Mouse (Mus musculus): ENCODE measurements around the gene Zfp111. TPM values are rescaled to one million over a fixed set of nuclear protein-coding genes. Genes with fewer than 3 reads are reported as not detected.

Zfp111 gene
- polyA plus RNA-seq (2014; fragmentation: Nextera tagmentation; extraction: Ambion mirVana): 13.1 and 15.6 TPM in 2 replicates

GRCm38 (mm10) chr7:24211343-24211742, at the start of gene Zfp111:
Gene Zfp111, minus strand, starts transcription at chr7:24211443.
- Histone ChIP-seq H3K4me1 (ENCODE audit: insufficient read depth) (no peaks in the 10 kb centered on the region), H3K36me3 (ENCODE audit: insufficient read depth) (no peaks in the 10 kb centered on the region), H3K4me2 (no peak within 1 kb of the TSS), H3K27ac (ENCODE audit: low read depth) (no peak within 1 kb of the TSS), H3K9ac (no peak within 1 kb of the TSS), H3K9me3 (ENCODE audit: low read depth, low read length) (no peaks in the 10 kb centered on the region), H3K4me3 (ENCODE audit: low read depth, low read length) (no peak within 1 kb of the TSS), H3K27me3 (ENCODE audit: insufficient read depth, low read length) (no peaks in the 10 kb centered on the region)
- 76% methylated on average over 5 of the region's 5 CpGs for WGBS
- ATAC-seq (ENCODE audit: insufficient read depth) (no peak), DNase-seq (no peak)
- no peak for TF ChIP-seq CTCF (IDR thresholded peaks at IDR 0.05; ENCODE audit: low read depth)

GRCm38 (mm10) chr7:24260000-24260312, 48.7 kb upstream of the Zfp111 start:
- TF ChIP-seq CTCF (IDR thresholded peaks at IDR 0.05; ENCODE audit: low read depth): no peak
- ATAC-seq (ENCODE audit: insufficient read depth) (no peak), DNase-seq (no peak)
- Histone ChIP-seq H3K4me1 (ENCODE audit: insufficient read depth) (no peaks in the 10 kb centered on the region), H3K9ac (no peak overlapping the region), H3K36me3 (ENCODE audit: insufficient read depth) (peaks cover 16% of the 10 kb centered on the region; the same call in 1 of the 2 replicates), H3K27me3 (ENCODE audit: insufficient read depth, low read length) (no peaks in the 10 kb centered on the region), H3K27ac (ENCODE audit: low read depth) (no peak overlapping the region), H3K4me2 (no peak overlapping the region), H3K4me3 (ENCODE audit: low read depth, low read length) (no peak overlapping the region), H3K9me3 (ENCODE audit: low read depth, low read length) (no peaks in the 10 kb centered on the region)
- 86% methylated on average over 4 of the region's 4 CpGs for WGBS

- WGBS: 86% methylated on average over 13 of the region's 13 CpGs
- no peaks in the 10 kb centered on the region for H3K27me3 ChIP-seq (ENCODE audit: insufficient read depth, low read length)
- no peaks in the 10 kb centered on the region for H3K9me3 ChIP-seq (ENCODE audit: low read depth, low read length)
- no peak for TF ChIP-seq CTCF (IDR thresholded peaks at IDR 0.05; ENCODE audit: low read depth)
- no peak overlapping the region for H3K4me3 ChIP-seq (ENCODE audit: low read depth, low read length)
- H3K4me1 ChIP-seq (ENCODE audit: insufficient read depth): no peaks in the 10 kb centered on the region
- no peak overlapping the region for H3K27ac ChIP-seq (ENCODE audit: low read depth)
- no peak overlapping the region for H3K9ac ChIP-seq
- ATAC-seq (ENCODE audit: insufficient read depth) (no peak), DNase-seq (no peak)
- peaks cover 16% of the 10 kb centered on the region; the same call in 1 of the 2 replicates for H3K36me3 ChIP-seq (ENCODE audit: insufficient read depth)
- no peak overlapping the region for H3K4me2 ChIP-seq
Observed at GRCm38 (mm10) chr7:24259306-24259999, 48.2 kb upstream of the Zfp111 start.

GRCm38 (mm10) chr7:24254633-24255474, 43.6 kb upstream of the Zfp111 start, which contains the start of gene Zfp108:
Gene Zfp108, plus strand, starts transcription at chr7:24254794.
- Histone ChIP-seq H3K4me3 (ENCODE audit: low read depth, low read length) (peak within 1 kb of the TSS; percentile 48), H3K9me3 (ENCODE audit: low read depth, low read length) (no peaks in the 10 kb centered on the region), H3K9ac (peak within 1 kb of the TSS; percentile 62), H3K4me2 (peak within 1 kb of the TSS; percentile 64), H3K36me3 (ENCODE audit: insufficient read depth) (no peaks in the 10 kb centered on the region), H3K27me3 (ENCODE audit: insufficient read depth, low read length) (no peaks in the 10 kb centered on the region), H3K4me1 (ENCODE audit: insufficient read depth) (no peaks in the 10 kb centered on the region), H3K27ac (ENCODE audit: low read depth) (no peak within 1 kb of the TSS)
- TF ChIP-seq CTCF (IDR thresholded peaks at IDR 0.05; ENCODE audit: low read depth): no peak
- ATAC-seq (ENCODE audit: insufficient read depth) (peak; percentile 91), DNase-seq (peak; percentile 95)
- whole genome bisulfite sequencing: 16% methylated on average over 21 of the region's 21 CpGs

- peak overlapping the region; percentile 64 for H3K4me2 ChIP-seq
- no peak for TF ChIP-seq CTCF (IDR thresholded peaks at IDR 0.05; ENCODE audit: low read depth)
- no peaks in the 10 kb centered on the region for H3K9me3 ChIP-seq (ENCODE audit: low read depth, low read length)
- WGBS: 59% methylated on average over 9 of the region's 9 CpGs
- no peak overlapping the region; the same call in 1 of the 2 replicates for H3K9ac ChIP-seq
- no peaks in the 10 kb centered on the region for H3K36me3 ChIP-seq (ENCODE audit: insufficient read depth)
- H3K27me3 ChIP-seq (ENCODE audit: insufficient read depth, low read length): no peaks in the 10 kb centered on the region
- DNase-seq: no peak
- peak; percentile 70 for ATAC-seq (ENCODE audit: insufficient read depth)
- H3K4me1 ChIP-seq (ENCODE audit: insufficient read depth): no peaks in the 10 kb centered on the region
- H3K27ac ChIP-seq (ENCODE audit: low read depth): no peak overlapping the region
- H3K4me3 ChIP-seq (ENCODE audit: low read depth, low read length): peak overlapping the region; percentile 48
Observed at GRCm38 (mm10) chr7:24253779-24254615, 42.8 kb upstream of the Zfp111 start.

GRCm38 (mm10) chr7:24237040-24237791, 26.0 kb upstream of the Zfp111 start, which contains the start of gene Zfp109:
Gene Zfp109, minus strand, starts transcription at chr7:24237560.
- ATAC-seq (ENCODE audit: insufficient read depth) (peak; percentile 94), DNase-seq (peak; percentile 85)
- 4% methylated on average over 28 of the region's 28 CpGs for WGBS
- no peak within 1 kb of the TSS for H3K27ac ChIP-seq (ENCODE audit: low read depth)
- no peaks in the 10 kb centered on the region for H3K27me3 ChIP-seq (ENCODE audit: insufficient read depth, low read length)
- H3K4me2 ChIP-seq: peak within 1 kb of the TSS; percentile 76
- no peaks in the 10 kb centered on the region for H3K9me3 ChIP-seq (ENCODE audit: low read depth, low read length)
- H3K36me3 ChIP-seq (ENCODE audit: insufficient read depth): peaks cover 10% of the 10 kb centered on the region; the same call in 1 of the 2 replicates
- TF ChIP-seq CTCF (IDR thresholded peaks at IDR 0.05; ENCODE audit: low read depth): 0 out of 2 replicates have a peak, but pooled peaks have one; percentile 14
- H3K9ac ChIP-seq: peak within 1 kb of the TSS; percentile 68
- peak within 1 kb of the TSS; percentile 70 for H3K4me3 ChIP-seq (ENCODE audit: low read depth, low read length)
- peaks cover 6% of the 10 kb centered on the region; the same call in 1 of the 2 replicates for H3K4me1 ChIP-seq (ENCODE audit: insufficient read depth)
